Mouse (Mus musculus) cerebellum, adult 9-11 months (tissue): Measurements from ENCODE around the gene Prex1.

ENCODE experiments used
- DNase-seq: peaks from one replicate; pipeline ENCODE4 v3.0.0; 2022

The Prex1 gene

GRCm38 (mm10) chr2:166631189-166631588 lies 82.4 kb downstream of the Prex1 start:
- DNase-seq: no peak

GRCm38 (mm10) chr2:166629941-166630674 lies 83.5 kb downstream of the Prex1 start:
- peak; percentile 37 for DNase-seq

GRCm38 (mm10) chr2:166627578-166627977 lies 86.1 kb downstream of the Prex1 start:
- DNase-seq: no peak

GRCm38 (mm10) chr2:166625219-166625618 lies 88.4 kb downstream of the Prex1 start:
- no peak for DNase-seq

GRCm38 (mm10) chr2:166623081-166623567 lies 90.5 kb downstream of the Prex1 start:
- DNase-seq: no peak

- no peak for DNase-seq
Measured at GRCm38 (mm10) chr2:166622590-166622989, 91.0 kb downstream of the Prex1 start.

- no peak for DNase-seq
Measured at GRCm38 (mm10) chr2:166622079-166622478, 91.6 kb downstream of the Prex1 start.

GRCm38 (mm10) chr2:166620529-166621466 lies 92.8 kb downstream of the Prex1 start:
- no peak for DNase-seq

- DNase-seq: no peak
Measured at GRCm38 (mm10) chr2:166619906-166620490, 93.6 kb downstream of the Prex1 start.

GRCm38 (mm10) chr2:166619270-166619669 lies 94.4 kb downstream of the Prex1 start:
- no peak for DNase-seq

GRCm38 (mm10) chr2:166617706-166618105 lies 95.9 kb downstream of the Prex1 start:
- DNase-seq: no peak

GRCm38 (mm10) chr2:166615338-166616075 lies 98.1 kb downstream of the Prex1 start:
- DNase-seq: no peak

- no peak for DNase-seq
Measured at GRCm38 (mm10) chr2:166610271-166610670, 103.4 kb downstream of the Prex1 start.

GRCm38 (mm10) chr2:166608509-166608908 lies 105.1 kb downstream of the Prex1 start:
- no peak for DNase-seq

- DNase-seq: no peak
Measured at GRCm38 (mm10) chr2:166606481-166607245, 107.0 kb downstream of the Prex1 start.

- no peak for DNase-seq
Measured at GRCm38 (mm10) chr2:166606053-166606452, 107.6 kb downstream of the Prex1 start.

- DNase-seq: no peak
Measured at GRCm38 (mm10) chr2:166605164-166605831, 108.3 kb downstream of the Prex1 start.

- DNase-seq: no peak
Measured at GRCm38 (mm10) chr2:166602948-166603347, 110.7 kb downstream of the Prex1 start.

- DNase-seq: no peak
Measured at GRCm38 (mm10) chr2:166601420-166601819, 112.2 kb downstream of the Prex1 start.

- no peak for DNase-seq
Measured at GRCm38 (mm10) chr2:166598453-166599155, 115.0 kb downstream of the Prex1 start.

- no peak for DNase-seq
Measured at GRCm38 (mm10) chr2:166597763-166598162, 115.9 kb downstream of the Prex1 start.
